In the genomic region with DNA sequence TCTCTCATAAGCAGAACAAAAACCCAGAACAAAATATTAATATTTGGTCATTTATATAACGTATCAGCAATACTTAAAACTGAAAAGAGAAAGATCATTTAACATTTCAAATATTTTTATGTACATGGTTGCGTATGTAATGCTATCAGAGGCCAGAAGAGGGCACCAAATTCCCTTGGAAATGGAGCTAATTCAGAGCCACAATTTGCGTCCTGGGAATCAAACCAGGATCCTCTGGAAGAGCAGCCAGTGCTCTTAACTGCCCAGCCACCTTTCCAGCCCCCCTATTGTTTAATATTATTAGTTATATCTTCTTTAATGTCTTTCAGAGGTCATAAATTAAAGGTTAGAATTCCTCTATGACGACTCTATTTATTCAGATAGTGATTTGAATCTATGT, we compare ENCODE assay signal across 9 mouse cellular contexts. TPM values are rescaled to one million over a fixed set of nuclear protein-coding genes. Genes with fewer than 3 reads are reported as not detected.
DNase-seq lines count a peak whose midpoint lies in the region; ATAC-seq and TF ChIP-seq lines count a peak whose summit lies in the region.
"Had no signal": no experiment of that assay in that cellular context is flagged by ENCODE, and none has a peak within 500 bp of the region (broad histone marks: within the 10 kb centered on the region; RNA-seq: fewer than 3 reads in every experiment).

No protein-coding gene starts in this region.

- no peak overlapping the region for H3K4me3 ChIP-seq in liver, postnatal 0 days (ENCODE audit: low read depth, low read length)
- no peak overlapping the region for H3K4me3 ChIP-seq in liver, embryonic 11.5 days (ENCODE audit: low read depth, low read length)
- H3K4me3 ChIP-seq: megakaryocyte, embryonic 14.5 days had no signal

- intact Hi-C loops in gastrocnemius, postnatal 36 days (cut with DNase I): no loop called here
- intact Hi-C loops in gastrocnemius, postnatal 14 days (cut with DNase I; ENCODE audit: low total_unique reads): no loop called here

- DNase-seq in gastrocnemius, adult 18-20 months (ENCODE audit: low spot score): peak; percentile 14
- no peak for DNase-seq in gastrocnemius, postnatal 36 days
- DNase-seq in liver, postnatal 0 days: peak; percentile 26
- no peak for DNase-seq in liver, embryonic 11.5 days (ENCODE audit: low spot score)
- peak; percentile 52 for DNase-seq in R1 (ENCODE audit: low read depth, low spot score)
- peak; percentile 14 for DNase-seq in gastrocnemius, postnatal 14 days
- DNase-seq in naive thymus-derived CD4-positive, alpha-beta T cell, adult 2 months (ENCODE audit: low read depth): peak; percentile 45
- DNase-seq in spleen, postnatal 14 days (ENCODE audit: low spot score in 2 of 2): no peak

- ATAC-seq in liver, postnatal 0 days: no peak
- no peak for ATAC-seq in liver, embryonic 11.5 days (replicated peaks; ENCODE audit: low FRiP score)

- H3K9me3 ChIP-seq in liver, postnatal 0 days (ENCODE audit: low read length): no peaks in the 10 kb centered on the region
- H3K9me3 ChIP-seq in liver, embryonic 11.5 days (ENCODE audit: control insufficient read depth, low read length): no peaks in the 10 kb centered on the region
- H3K9me3 ChIP-seq: megakaryocyte, embryonic 14.5 days had no signal

- H3K36me3 ChIP-seq in liver, postnatal 0 days (replicated peaks; ENCODE audit: insufficient read depth, low read length): no peaks in the 10 kb centered on the region
- H3K36me3 ChIP-seq in liver, embryonic 11.5 days (ENCODE audit: control insufficient read depth, insufficient read depth, low read length): no peaks in the 10 kb centered on the region

- TF ChIP-seq EP300 in liver, postnatal 0 days (IDR thresholded peaks at IDR 0.05; ENCODE audit: low read depth): no peak

- H3K27ac ChIP-seq in liver, postnatal 0 days (ENCODE audit: low read depth): no peak overlapping the region
- no peak overlapping the region for H3K27ac ChIP-seq in liver, embryonic 11.5 days (ENCODE audit: low read depth, low read length)

- peak; percentile 72 for TF ChIP-seq CTCF in liver, postnatal 0 days (IDR thresholded peaks at IDR 0.05; ENCODE audit: low read depth)

- no peak overlapping the region for H3K9ac ChIP-seq in liver, postnatal 0 days (replicated peaks)
- no peak overlapping the region for H3K9ac ChIP-seq in liver, embryonic 11.5 days (ENCODE audit: low read depth, low read length)

- 0 out of 2 replicates have a peak, but pooled peaks cover 10% of the 10 kb centered on the region for H3K27me3 ChIP-seq in liver, postnatal 0 days (ENCODE audit: insufficient read depth, low read length)
- peaks cover 18% of the 10 kb centered on the region for H3K27me3 ChIP-seq in liver, embryonic 11.5 days (replicated peaks; ENCODE audit: control insufficient read depth, insufficient read depth, low read length)

- 31% methylated on average over 4 of the region's 4 CpGs for WGBS in liver, postnatal 0 days (ENCODE audit: insufficient replicate concordance)
- WGBS in liver, embryonic 11.5 days: 26% methylated on average over 4 of the region's 4 CpGs

- no peak overlapping the region for H3K4me2 ChIP-seq in liver, postnatal 0 days (ENCODE audit: low read depth, low read length)
- H3K4me2 ChIP-seq in liver, embryonic 11.5 days: no peak overlapping the region

- H3K4me1 ChIP-seq in liver, postnatal 0 days (ENCODE audit: insufficient read depth): peaks cover 3% of the 10 kb centered on the region; the same call in 1 of the 2 replicates
- no peaks in the 10 kb centered on the region; the same call in 1 of the 2 replicates for H3K4me1 ChIP-seq in liver, embryonic 11.5 days (replicated peaks; ENCODE audit: control insufficient read depth, insufficient read depth, low read length)

RNA-seq across cellular contexts. Expression of gene Nsun7, which starts 3.7 kb away (rescaled TPM):
- under 1 TPM in 1 of 2 experiments, not detected in 1; 0.18 TPM for total RNA-seq in gastrocnemius, adult 18-20 months (2021)
- total RNA-seq in gastrocnemius, postnatal 36 days (2021): not detected
- 0.06 and 0.07 TPM in 2 replicates for polyA plus RNA-seq in liver, postnatal 0 days (2015; fragmentation: Nextera tagmentation; extraction: Ambion mirVana)
- not detected in 2 replicates for polyA plus RNA-seq in liver, embryonic 11.5 days (2014; fragmentation: Nextera tagmentation; extraction: Ambion mirVana)
- total RNA-seq in gastrocnemius, postnatal 14 days (2021): not detected

Comparison
In these comparisons a context has a peak if more than half of its experiments do, and no peak if none do; other contexts are left out.
1. DNase-seq: peak in gastrocnemius, adult 18-20 months (single experiment), liver, postnatal 0 days (single experiment), R1 (single experiment), gastrocnemius, postnatal 14 days (single experiment) and naive thymus-derived CD4-positive, alpha-beta T cell, adult 2 months (single experiment); none in gastrocnemius, postnatal 36 days (0 of 2), liver, embryonic 11.5 days (single experiment) and spleen, postnatal 14 days (0 of 2).